Mouse (Mus musculus): ENCODE measurements around the gene Arhgef40.

Arhgef40 gene

DNA sequence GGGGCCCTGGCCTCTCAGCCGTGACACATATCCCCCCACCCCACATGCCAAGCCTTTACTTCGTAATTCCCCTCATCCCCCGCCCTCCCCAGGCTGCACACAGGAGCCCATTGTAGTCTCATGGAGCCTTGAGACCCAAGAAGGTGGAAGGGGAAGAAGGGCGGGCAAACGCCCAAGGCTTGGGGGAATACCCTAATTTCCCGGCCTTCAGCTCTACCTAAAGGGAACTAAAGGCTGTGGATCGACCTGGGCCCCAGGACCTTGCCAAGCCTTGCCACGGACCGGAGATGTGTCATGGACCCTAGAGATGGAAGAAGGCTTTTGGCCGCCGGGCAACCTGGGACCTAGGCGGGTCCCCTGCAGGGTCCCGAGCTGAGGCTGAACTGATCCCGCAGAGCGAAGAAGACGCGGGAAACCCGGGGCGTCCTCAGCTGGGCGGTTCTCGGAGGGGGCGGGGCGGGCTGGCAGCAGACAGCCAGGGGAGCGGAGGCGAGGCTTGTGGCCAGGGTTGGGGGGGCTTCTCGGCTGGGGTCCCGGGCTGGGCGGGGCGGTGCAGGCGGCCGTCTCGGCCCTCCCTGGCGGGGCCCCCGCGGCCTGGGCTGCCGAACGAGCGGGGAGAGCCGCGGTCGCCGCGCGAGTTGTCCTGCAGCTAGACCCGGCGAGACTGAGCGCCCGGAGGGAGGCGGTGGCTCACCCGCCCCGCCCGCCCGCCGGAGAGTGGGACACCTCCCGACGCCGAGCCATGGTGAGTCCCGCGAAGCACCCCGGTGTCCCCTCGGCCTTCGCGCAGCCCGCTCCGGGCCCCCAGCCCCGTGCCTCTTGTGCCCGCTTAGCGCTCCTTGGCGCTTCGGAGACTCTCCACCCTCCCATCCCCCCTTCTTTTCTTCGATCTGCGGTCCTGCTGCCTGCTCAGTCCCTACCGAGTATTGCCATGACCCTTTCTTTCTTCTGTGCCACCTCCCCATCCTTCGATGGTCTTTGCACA, at the start of gene Arhgef40:
Gene Arhgef40, plus strand, starts transcription at position 473 of the 985 bp plus-strand sequence.
- peak; percentile 86 for DNase-seq (ENCODE audit: low spot score)

DNA sequence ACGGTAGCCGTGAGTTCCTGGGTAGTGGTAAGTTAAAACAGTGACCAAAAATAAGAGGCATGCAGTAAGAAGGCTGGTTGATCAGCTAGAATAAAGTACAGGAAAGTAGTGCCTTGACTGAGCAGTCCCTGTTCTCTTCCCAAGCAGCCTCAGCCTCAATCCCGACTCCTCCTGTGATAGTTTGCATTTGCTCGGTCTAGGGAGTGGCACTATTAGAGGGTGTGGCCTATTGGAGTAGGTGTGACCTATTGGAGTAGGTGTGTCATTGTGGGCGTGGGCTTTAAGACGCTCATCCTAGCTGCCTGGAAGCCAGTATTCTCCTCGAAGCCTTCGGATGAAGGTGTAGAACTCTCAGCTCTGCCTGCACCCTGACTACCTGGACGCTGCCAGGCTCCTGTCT, 45.5 kb upstream of the Arhgef40 start:
- no peak for DNase-seq (ENCODE audit: low spot score)

DNA sequence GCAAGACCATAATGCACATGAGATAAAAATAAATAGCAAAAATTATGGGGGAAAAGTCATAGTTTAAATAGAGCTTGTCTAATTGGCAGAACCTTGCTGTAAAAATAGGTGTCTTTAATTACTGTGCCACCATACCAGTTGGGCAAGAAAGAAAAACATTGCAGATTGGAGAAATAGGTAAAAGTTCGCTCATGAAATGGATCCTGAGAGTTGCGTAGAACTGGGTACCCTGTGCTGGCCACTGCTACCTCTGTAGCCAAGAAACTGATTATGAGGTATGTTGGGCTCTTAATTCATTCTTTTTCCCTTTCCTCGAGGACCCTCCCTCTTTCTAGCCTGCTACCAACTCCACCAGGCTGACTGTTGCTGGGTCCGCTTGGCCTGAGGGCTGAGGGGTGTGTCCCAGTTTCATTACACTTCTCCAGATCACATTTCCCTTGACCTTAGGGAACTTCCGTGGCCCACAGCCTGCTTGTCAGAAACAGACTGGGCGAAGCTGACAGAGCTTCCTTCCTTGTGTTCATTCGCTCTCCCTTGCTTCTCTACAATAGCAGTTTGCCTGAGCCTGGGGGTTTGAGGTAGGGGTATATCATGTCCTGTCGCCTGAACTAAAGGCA, 43.5 kb upstream of the Arhgef40 start:
- peak; percentile 74 for DNase-seq (ENCODE audit: low spot score)

DNA sequence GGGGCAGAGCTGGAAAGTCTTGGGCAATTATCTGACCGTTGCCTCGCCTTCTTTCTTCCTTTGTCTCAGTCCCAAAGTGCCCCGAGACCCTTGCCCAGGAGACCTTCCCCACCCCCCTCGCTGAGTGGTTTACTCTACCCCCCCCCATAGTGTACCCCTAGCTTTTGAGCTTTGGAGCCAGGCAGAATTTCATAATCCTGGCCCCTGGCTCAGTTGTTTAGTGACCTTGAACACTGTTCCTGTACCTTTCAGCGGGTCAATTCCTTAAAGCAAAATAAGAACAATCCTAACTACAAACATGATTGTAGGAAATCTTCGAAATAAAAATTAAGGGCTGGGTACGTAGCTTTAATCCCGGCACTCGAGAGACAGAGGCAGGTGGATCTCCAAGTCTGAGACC, 42.9 kb upstream of the Arhgef40 start:
- no peak for DNase-seq (ENCODE audit: low spot score)

DNA sequence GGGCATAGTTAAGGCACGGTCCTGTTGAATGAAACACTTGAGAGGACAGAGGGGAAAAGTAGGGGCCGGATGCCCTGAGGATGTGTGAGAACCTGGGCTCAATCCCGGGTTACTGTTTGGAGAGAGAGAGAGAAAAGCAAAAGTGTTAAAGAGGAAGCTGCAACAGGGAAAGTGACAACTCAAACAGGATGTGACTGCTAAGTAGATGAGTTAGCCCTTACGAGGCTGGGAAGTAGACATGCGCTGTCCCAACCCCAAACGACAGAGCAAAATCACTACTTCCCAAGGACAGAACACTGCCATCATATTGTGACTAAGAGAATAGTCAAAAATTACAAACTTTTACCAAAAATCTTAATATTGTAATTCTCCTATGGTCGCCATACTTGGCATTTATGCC, 42.3 kb upstream of the Arhgef40 start:
- DNase-seq (ENCODE audit: low spot score) = no peak

DNA sequence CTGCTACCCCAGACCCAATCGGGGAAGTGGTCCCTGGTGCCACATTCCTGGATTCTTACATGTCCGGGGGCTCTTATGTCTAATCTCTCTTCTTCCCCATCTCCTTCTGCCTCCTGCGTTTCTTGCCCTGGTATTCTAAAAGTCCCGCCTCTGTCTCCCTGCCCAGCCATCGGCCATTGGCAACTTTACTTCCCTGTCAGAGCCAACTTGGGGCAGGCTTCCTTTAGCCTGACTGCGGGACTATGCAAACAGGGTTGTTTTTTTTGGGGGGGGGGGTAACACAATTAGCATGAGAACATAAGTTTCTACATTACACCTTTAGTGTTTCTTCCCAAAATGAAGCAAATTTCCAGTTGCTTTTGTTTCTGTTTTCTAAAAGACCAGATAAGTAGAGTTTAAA, 41.2 kb upstream of the Arhgef40 start:
- no peak for DNase-seq (ENCODE audit: low spot score)

DNA sequence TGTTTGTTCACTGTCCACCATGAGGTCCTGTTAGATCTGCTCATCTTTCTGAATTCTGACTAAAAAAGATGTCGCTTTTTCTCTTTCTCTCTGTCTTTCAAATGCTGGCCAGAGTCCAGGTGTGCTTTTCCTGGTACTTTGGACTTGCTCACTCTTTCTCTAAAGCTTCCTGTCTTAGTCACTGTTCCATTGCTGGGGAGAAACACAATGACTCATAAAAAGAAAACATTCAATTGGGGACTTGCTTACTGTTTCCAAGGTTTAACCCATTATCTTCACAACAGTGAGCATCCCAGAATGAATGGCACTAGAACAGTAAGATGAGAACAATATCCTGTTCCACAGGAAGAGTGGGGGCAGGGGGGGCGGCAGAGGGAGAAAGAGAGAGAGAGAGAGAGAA, 24.2 kb upstream of the Arhgef40 start:
- no peak for DNase-seq (ENCODE audit: low spot score)

DNA sequence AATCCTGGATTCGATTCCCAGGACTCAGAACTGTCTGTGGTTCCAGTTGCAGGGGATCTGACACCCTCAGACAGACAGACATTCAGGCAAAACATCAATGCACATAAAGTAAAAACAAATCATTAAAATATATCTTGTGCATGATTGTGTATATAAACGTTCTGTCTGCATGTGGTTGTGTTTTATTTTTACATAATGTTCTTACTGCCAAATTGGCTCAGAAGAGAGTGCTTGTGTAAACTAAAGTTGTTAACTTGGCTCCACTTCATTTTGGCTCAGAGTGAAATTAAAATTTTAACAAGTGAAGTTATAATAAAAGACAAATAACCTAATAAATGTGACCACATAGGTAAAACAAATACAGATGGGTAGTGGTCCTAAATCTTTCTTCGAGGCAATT, 17.1 kb upstream of the Arhgef40 start:
- DNase-seq (ENCODE audit: low spot score) = no peak

DNA sequence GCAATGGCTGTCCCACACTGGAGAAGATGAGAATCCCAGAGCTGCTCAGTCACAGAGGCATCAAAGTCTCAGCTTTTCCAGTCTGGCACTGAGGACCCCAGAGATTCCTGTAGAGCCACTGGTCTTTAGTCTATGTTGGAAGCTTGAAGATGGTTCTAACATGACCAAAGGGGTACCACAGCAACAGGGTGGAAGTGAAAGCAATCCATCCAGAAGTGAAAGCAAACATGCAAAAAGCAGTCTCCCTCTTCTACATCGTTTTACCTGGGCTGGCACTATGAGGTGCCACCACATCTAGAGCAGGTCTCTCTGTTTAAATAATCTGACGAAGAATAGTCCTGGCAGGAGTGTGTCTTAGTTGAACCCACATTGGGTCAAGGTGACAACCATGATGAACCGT, 5.3 kb upstream of the Arhgef40 start:
- no peak for DNase-seq (ENCODE audit: low spot score)

DNA sequence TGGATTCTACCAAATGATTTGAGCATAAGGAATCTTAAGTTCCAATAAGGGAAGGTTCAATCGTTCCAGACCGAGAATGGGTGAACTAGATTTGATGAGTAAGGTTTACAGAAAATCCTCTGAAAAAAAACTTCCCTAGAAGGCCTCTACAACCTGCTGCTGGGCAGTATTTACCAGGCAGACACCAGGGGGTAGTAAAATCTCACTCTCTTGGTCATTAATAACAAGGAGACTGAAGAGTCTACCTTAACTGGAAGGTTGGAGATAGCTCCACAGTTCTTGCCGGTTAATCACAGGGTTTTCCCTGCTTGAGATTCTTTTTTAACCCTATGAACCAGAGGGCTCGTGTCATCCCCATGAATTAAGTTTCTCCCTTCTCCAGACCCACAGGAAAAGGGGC, 1.3 kb upstream of the Arhgef40 start:
- DNase-seq (ENCODE audit: low spot score) = no peak

DNA sequence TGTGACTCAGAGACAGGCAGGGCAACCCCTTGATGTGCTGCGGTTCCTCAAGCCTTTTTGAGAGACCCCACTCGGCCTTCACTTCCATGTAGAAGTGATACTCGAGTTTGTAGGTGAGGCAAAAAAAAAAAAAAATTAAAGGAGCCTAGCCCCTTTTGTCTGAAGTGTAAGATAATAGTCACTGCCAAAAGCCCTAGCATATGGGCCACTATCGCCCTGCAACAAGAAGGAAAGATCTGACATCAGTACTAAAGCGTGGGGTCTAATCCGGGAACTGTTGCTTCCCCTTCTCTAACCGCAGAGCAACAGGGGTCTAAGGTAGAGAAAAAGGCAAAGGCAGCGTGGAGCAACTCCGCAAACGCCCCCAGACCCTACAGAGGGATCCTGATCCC, 668 bp upstream of the Arhgef40 start:
- DNase-seq (ENCODE audit: low spot score) = no peak

DNA sequence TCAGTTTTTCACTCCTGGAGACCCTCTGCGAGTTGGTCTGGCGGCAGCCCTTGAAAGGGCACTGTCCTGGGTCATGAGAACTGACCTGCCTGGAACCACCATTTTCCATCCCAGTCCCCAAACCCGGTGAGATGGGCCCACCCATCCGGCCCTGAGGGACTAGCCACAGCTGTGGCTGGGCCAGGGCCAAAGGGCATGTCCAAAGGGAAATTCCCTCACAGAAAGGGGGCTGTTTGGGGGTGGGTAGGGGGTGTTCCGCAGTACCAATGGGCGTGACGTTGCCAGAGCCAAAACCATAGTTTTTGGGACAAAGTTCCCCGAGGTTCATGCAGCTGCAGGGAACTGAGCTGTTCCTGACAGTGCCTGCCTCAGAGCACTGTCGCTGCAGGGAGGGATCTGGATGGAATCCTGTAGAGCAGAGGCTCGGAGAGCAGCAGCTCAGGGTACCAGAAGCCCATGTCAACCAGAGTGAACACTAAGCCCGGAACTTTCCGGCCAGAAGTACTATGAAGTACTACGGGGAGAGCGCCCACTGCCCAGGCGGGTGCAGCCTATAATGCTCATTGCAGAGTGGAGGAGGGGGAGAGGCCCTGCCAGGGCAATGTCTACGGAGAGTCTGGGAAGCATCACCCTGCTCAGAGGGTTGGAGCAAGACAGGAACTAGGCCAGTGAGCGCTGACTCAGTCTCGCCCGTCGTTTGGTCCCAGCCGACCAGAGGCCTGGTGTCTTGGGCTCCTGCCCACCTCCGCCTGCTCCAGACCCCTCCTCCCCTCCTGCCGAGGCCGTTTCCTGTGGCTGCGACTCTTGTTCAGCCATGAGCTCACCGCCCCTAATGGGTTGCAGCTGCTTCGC, 1.0 kb downstream of the Arhgef40 start:
- peak; percentile 87 for DNase-seq (ENCODE audit: low spot score)

DNA sequence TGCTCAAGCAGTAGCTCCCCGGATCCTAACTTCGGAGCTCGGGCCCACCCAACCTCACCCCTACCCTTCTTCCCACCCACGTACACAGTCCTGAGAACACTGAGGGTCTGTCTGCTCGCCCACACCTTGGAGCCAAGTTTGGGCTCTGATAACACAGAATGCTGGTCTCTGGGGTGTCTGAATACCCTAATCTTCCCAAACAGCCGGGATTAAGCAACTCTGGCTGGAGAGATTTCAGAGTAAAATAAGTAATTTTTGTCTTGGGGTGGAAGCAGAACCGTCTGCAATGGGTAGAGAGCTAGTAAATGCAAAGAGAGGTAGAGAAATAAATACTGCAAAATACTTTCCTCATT, 1.6 kb downstream of the Arhgef40 start:
- DNase-seq (ENCODE audit: low spot score) = no peak

DNA sequence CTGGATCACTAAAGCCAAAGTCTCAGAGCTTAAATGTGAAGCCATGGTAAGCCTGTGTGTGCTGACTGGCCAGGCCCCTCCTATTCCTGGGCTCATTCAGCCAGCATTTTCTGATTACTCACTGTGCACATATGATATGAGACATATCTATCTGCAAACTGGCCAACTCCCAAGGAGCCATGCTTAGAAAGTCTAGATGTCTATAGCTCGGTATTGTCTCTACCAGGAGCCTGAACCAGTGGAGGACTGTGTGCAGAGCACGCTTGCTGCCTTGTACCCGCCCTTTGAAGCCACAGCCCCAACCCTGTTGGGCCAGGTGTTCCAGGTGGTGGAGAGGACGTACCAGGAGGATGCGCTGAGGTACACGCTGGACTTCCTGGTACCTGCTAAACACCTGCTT, 2.7 kb downstream of the Arhgef40 start:
- DNase-seq (ENCODE audit: low spot score) = no peak

DNA sequence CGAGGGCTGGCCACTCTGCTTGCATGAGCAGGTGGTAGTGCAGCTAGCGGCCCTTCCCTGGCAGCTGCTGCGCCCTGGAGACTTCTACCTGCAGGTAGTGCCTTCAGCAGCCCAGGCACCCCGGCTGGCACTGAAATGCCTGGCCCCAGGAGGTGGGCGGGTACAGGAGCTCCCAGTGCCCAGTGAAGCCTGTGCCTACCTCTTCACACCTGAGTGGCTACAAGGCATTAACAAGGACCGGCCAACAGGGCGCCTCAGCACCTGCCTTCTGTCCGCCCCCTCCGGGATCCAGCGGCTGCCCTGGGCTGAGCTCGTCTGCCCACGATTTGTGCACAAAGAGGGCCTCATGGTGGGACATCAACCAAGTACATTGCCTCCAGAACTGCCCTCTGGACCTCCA, 4.2 kb downstream of the Arhgef40 start:
- DNase-seq (ENCODE audit: low spot score) = no peak

DNA sequence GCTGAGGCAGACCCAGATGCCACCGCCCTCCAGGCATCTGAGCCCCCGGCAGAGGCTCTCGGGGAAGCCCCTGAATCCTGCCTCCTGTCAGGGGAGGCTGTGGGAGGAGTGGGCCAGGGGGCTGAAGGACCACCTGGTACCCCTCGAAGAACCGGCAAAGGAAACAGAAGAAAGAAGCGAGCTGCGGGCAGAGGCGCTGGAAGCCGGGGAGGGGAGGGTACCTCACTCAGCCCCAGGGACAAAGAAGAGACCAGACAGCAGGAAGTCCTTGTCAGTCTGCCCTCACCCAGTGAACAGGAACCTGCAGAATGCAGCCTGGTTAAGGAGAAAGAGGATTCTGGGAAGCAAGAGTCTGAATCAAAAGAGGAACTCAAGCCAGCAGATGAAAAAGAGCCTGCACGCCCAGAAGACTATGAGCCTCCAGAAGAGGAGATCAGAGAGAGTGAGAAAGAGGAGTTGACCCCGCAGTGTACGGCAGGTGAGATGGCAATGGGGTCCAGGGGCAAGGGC, 5.0 kb downstream of the Arhgef40 start:
- DNase-seq (ENCODE audit: low spot score) = no peak

DNA sequence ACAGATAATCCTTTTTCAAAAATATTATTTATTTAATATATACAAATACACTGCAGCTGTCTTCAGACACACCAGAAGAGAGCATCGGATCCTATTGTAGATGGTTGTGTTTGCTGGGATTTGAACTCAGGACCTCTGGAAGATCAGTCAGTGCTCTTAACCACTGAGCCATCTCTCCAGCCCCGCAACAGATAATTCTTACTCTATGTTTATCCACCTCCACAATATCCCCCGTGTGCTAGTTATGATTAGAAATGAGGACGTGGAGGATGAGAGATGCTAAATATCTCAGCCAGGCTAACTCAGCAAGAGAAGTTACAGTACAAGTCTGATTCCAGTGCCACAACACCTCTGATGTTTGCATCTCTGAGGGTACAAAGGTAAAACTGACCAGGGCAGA, 9.9 kb downstream of the Arhgef40 start:
- no peak for DNase-seq (ENCODE audit: low spot score)

DNA sequence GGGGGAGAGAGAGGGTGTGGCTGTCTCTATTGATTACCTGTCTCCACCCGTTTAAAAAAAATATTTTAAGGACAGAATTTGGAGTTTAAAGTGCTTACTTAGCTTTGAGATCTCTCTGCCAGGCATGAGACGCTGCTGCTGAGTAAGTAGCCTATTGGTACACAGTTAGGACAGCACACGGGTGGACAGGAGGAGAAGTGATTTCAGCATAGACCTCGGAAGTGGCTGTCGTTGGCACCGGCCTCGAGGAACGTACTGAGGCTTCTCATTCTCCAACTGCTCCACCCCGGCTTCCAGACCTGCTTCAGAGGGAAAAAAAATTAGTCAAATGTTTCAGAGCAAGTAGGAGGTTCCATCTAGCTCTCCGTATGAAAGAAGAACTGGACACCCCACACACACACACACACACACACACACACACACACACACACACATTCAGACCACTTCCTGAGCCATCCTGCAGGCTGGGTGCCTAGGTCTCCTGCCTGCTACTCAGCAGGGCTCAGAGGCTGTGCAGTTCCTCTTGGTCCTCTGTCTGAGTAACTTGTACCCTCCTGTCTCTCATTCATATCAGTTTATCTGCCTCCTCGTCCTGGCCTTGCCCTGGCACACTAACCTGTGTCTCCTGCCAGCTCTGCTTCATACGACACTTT, 10.8 kb downstream of the Arhgef40 start:
- no peak for DNase-seq (ENCODE audit: low spot score)

DNA sequence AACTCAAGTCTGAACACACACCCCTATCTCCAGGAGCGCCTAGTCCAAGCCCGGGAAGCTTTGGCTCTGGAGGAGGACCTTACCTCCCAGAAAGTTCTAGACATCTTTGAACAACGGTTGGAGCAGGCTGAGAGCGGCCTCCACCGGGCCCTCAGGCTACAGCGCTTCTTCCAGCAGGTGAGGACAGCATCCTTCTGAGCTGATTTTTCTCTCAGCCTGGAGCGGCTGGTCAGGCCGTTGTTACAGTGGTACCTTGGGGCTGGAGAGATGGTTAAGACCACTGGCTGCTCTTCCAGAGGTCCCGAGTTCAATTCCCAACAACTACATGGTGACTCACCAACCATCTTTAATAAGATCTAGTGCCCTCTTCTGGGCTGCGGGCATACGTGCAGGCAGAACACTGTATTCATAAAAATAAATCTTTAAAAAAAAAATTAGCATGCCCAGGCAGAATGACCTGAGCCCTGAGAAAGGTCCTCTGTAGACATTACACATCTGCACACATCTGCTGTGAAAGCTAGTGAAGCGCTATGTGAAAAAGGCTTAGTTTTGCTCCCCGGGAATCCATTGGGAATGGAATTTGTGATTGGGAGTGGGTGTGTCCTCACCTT, 11.8 kb downstream of the Arhgef40 start:
- peak; percentile 45 for DNase-seq (ENCODE audit: low spot score)

DNA sequence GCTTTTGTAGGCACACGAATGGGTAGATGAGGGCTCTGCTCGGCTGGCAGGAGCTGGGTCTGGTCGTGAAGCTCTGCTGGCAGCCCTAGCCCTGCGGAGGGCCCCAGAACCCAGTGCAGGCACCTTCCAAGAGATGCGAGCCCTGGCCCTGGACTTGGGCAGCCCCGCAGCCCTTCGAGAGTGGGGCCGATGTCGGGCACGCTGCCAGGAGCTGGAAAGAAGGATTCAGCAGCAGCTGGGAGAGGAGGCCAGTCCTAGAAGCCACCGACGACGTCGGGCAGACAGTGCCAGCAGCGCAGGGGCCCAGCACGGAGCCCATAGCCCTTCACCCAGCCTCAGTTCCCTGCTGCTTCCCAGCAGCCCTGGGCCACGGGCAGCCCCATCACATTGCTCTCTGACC, 12.3 kb downstream of the Arhgef40 start:
- DNase-seq (ENCODE audit: low spot score) = no peak

DNA sequence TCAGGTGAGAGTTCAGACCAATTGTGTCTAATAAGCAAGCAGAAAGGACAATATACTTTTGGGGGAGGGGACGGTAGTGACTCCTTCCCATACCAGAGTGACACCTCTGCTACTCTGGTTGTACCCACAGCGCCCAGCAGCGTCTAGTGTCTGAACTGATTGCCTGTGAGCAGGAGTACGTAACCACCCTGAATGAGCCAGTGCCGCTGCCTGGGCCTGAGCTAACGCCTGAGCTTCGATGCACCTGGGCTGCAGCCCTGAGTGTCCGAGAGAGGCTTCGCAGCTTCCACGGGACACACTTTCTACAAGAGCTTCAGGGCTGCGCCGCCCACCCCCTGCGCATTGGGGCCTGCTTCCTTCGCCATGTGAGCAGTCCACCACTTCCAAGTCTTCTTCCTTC, 13.0 kb downstream of the Arhgef40 start:
- no peak for DNase-seq (ENCODE audit: low spot score)

Data from embryo, embryonic 10.5 days (tissue).